Mouse (Mus musculus) bone marrow, adult 2 months (tissue): Measurements from ENCODE around the gene Nr0b1.

Experiments
- CTCF ChIP-seq: fragments of 200-500 bp; IDR thresholded peaks from 2 replicates; pipeline ENCODE4 v1.5.1; 2011; ENCODE audit warnings: low read length, control low read depth; ENCODE audit not compliant: control insufficient read depth, insufficient read depth
- POLR2A ChIP-seq: fragments of 200-500 bp; IDR thresholded peaks from 2 replicates; pipeline ENCODE4 v1.6.1; 2011; ENCODE audit warnings: low read depth, mild to moderate bottlenecking, control low read depth, low read length, borderline replicate concordance; ENCODE audit not compliant: control insufficient read depth

DNA sequence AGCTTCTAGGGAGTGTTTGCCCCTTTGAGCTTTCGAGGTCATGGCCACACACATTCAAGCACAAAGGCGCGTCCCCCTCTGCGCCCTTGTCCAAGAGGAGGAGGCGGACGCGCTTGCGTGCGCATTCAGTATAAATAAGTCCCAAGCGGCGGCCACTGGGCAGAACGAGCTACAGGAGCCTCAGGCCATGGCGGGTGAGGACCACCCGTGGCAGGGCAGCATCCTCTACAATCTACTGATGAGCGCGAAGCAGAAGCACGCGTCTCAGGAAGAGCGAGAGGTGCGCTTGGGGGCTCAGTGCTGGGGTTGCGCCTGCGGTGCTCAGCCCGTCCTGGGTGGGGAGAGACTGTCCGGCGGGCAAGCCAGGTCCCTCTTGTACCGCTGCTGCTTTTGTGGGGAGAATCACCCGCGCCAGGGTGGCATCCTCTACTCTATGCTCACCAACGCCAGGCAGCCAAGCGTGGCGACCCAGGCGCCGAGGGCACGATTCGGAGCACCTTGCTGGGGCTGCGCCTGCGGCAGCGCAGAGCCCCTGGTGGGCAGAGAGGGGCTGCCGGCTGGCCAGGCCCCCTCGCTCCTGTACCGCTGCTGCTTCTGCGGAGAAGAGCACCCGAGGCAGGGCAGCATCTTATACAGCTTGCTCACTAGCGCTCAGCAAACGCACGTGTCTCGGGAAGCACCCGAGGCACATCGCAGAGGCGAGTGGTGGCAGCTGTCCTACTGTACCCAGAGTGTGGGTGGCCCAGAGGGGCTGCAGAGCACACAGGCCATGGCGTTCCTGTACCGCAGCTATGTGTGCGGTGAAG lies at the start of gene Nr0b1:
- no peak for TF ChIP-seq CTCF
- no peak for TF ChIP-seq POLR2A
